ENCODE assay signal across 23 mouse cellular contexts in the genomic region with DNA sequence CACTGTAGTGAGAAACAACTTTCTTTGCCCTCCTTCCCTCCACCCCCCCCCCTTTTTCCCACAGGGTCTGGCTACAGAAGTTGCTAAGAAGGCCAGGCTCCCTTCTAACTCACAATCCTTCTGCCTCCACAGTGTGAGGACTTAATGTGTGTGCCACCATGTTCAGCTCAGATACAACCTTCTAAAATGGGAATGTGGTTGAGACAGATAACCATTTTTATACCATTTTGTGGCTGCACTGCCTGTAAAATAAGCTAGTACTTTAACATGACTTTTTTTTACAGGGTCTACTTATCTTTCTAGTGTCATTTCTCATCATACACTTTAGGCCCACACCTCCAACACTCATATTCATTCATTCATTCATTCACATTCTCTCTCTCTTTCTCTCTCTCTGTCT. TPM values are rescaled to one million over a fixed set of nuclear protein-coding genes. Genes with fewer than 3 reads are reported as not detected.
"Had no signal": no experiment of that assay in that cellular context is flagged by ENCODE, and none has a peak within 500 bp of the region (broad histone marks: within the 10 kb centered on the region; RNA-seq: fewer than 3 reads in every experiment).

No protein-coding gene starts in this region.

- H3K27ac ChIP-seq: limb, embryonic 10.5 days; limb, embryonic 13.5 days; lung, embryonic 15.5 days; midbrain, embryonic 12.5 days; midbrain, embryonic 15.5 days; neural tube, embryonic 12.5 days; neural tube, embryonic 15.5 days; stomach, embryonic 15.5 days had no signal

- H3K4me2 ChIP-seq: limb, embryonic 13.5 days; lung, embryonic 15.5 days; midbrain, embryonic 12.5 days; midbrain, embryonic 15.5 days; neural tube, embryonic 12.5 days; neural tube, embryonic 15.5 days; stomach, embryonic 15.5 days had no signal

- H3K9me3 ChIP-seq: limb, embryonic 10.5 days; limb, embryonic 13.5 days; lung, embryonic 15.5 days; midbrain, embryonic 12.5 days; midbrain, embryonic 15.5 days; neural tube, embryonic 12.5 days; neural tube, embryonic 15.5 days; stomach, embryonic 15.5 days had no signal

- H3K4me1 ChIP-seq: limb, embryonic 10.5 days; midbrain, embryonic 15.5 days; neural tube, embryonic 12.5 days; neural tube, embryonic 15.5 days; stomach, embryonic 15.5 days had no signal

- ATAC-seq: intestine, postnatal 0 days; midbrain, embryonic 15.5 days had no signal

- H3K4me3 ChIP-seq: limb, embryonic 10.5 days; limb, embryonic 13.5 days; lung, embryonic 15.5 days; midbrain, embryonic 12.5 days; midbrain, embryonic 15.5 days; neural tube, embryonic 12.5 days; neural tube, embryonic 15.5 days; stomach, embryonic 15.5 days had no signal

- DNase-seq: kidney, adult 2 months; kidney, postnatal 10 days; kidney, postnatal 36 days; lung, adult 18-20 months; lung, postnatal 10 days; lung, postnatal 36 days; right cerebral cortex, adult 18-20 months; right cerebral cortex, postnatal 14 days; spleen, adult 18-20 months; thymus, postnatal 36 days had no signal

- H3K36me3 ChIP-seq: limb, embryonic 10.5 days; limb, embryonic 13.5 days; lung, embryonic 15.5 days; midbrain, embryonic 12.5 days; midbrain, embryonic 15.5 days; neural tube, embryonic 12.5 days; neural tube, embryonic 15.5 days; stomach, embryonic 15.5 days had no signal

- H3K27me3 ChIP-seq: limb, embryonic 13.5 days; lung, embryonic 15.5 days; midbrain, embryonic 12.5 days; midbrain, embryonic 15.5 days; neural tube, embryonic 12.5 days; neural tube, embryonic 15.5 days; stomach, embryonic 15.5 days had no signal

- H3K9ac ChIP-seq: limb, embryonic 13.5 days; lung, embryonic 15.5 days; midbrain, embryonic 12.5 days; midbrain, embryonic 15.5 days; neural tube, embryonic 12.5 days; neural tube, embryonic 15.5 days; stomach, embryonic 15.5 days had no signal

RNA-seq across cellular contexts. Expression of gene Tigd4, which starts 52.7 kb away (rescaled TPM):
- total RNA-seq: liver, adult 2 months had no signal
- polyA plus RNA-seq: intestine, embryonic 14.5 days; intestine, postnatal 0 days; kidney, adult 2 months; kidney, embryonic 14.5 days; limb, embryonic 10.5 days; liver, adult 2 months; midbrain, embryonic 12.5 days; midbrain, embryonic 15.5 days; thymus, postnatal 0 days had no signal
